Mouse (Mus musculus) right cerebral cortex, postnatal 36 days (tissue): ENCODE measurements around the gene Mrps31.
A peak's percentile ranks its signal among the peaks of the same experiment; 100 is the strongest.

ENCODE experiments used
- DNase-seq, 2 experiments: peaks; one replicate each; pipeline ENCODE4 v3.0.0; 2022; ENCODE audit warnings: low spot score in 2 of 2, mixed read lengths in 1 of 2

Gene Mrps31

GRCm38 (mm10) chr8:22411282-22411702 lies at the start of gene Mrps31:
Mrps31 (plus strand) TSS chr8:22411361.
- peak; percentile 68 to 77 for DNase-seq

- no peak for DNase-seq
These were observed 34.9 kb upstream of the Mrps31 start for GRCm38 (mm10) chr8:22376311-22376710.

DNA sequence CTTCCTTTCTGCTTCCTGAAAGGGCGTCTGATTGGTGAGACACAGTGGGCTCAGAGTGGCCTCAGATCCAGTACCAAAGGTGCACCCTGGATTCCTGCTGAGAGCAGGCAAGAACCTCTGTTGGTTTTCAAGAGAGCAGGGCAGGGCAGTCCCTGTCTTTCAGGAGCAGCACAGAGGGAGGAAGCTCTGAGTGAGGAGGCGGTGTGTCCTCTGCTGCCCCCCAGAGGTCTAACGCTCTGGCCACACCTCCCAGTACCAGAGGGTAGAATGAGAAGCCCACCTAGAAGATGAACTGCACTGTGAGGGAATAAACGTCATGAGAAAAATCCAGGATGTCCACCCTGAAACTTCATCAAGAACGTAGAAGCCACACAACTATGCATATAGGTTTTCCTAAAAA lies 34.3 kb upstream of the Mrps31 start:
- DNase-seq, result no peak

DNA sequence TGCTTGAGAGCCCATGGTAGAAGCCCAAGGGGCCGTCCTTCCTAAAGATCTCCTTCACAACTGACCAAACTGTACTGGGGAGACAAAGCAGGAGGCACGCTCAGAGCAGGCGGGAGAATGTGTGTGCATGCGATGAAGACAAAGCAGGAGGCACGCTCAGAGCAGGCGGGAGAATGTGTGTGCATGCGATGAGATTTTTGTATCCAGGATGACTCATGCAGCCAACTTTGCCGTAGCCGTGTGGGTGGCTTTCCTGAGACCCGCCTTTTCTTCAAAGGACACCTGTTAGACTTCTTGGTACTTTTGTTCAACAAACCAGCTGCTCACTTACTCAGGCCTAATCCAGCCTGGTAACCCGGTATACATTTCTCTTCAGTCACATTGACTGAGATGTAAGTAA lies 30.2 kb upstream of the Mrps31 start:
- DNase-seq, result peak in 1 of 2 experiments; percentile 28

DNA sequence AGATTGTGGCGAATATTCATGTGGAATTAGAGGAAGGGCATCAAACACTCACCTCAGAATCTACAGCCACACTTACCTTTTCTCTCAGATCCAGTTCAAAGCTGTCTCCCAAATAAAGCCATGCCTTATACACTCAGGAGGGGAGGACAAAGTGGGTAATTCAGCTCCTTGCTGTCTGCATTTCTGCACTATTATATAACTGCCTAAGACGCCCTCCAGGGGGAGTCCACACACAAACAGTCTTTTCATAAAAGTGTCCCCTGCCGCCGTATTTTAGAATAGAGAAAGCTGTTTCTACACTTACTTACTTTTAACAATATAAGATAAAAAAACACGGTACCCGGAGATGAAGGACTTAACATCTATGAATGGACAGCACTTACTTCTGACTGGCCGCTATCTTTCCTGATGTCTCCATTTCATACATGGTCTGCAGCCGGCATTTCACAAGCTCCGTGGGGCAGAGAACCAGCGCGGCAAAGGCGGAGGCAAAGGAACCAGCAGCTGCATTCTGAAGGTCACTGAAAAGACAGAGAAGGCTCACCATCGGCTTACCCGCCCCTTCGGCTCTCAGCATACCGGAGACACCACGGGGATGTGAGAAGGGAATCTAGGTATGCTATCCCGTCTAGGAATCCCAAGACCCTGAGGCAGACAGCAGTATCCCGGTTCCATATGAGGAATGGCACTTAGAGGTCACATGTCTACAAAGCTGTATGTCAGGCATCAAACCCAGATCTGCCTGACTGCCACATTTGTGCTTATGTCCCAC lies 28.2 kb upstream of the Mrps31 start:
- DNase-seq, result no peak

GRCm38 (mm10) chr8:22385158-22385557 lies 26.0 kb upstream of the Mrps31 start:
- DNase-seq, result no peak

DNA sequence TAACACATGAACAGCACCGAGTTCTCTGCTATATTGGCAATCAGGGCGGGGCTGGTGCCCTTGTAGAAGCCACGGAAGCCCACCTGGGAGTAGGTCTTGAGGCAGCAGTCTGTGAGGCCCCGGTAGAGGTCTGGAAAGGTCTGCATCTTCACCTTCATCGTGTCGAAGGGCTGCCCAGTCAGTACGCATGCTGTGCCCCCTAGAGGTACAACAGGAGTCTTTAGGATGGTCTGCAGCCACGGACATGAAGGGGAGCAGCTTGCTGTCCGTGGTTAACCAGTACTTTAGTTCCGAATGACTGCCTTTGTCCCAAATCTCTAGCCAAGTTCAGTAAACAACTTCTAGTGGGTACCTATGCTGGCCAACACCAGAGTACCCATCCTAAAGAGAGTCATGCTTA lies 21.3 kb upstream of the Mrps31 start:
- no peak for DNase-seq

DNA sequence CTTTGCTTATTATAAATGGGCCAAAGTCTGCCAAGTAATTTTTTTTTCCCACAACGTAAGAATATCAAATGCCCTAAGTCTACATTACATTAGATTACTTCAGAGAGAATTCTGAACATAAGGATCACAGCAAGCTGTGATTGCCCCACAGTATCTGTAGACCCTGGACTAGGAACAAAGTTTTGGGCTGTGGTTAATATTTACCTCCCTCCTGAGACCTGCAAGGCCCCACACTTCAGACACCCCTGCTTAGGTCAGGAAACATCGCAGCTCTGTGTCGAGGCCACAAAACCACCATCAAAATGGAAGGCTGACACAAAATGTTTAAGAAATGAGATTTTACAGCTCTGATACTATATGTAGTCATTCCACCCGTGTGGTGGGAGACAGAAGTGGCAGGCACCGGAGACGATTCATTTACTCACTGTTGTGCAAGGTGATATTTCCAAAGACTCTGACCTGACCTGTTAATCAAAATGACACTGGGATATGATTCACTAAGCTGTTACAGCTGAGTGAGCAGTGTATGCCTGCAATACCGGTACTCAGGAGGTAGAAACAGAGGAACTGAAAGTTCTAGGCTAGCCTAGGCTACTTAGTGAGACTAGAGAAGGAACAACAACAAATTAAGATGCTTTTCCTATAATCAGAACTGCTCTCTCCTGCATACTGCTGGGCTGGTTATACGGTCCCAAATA lies 20.2 kb upstream of the Mrps31 start:
- no peak for DNase-seq

- no peak for DNase-seq
These were observed 16.7 kb upstream of the Mrps31 start for GRCm38 (mm10) chr8:22394471-22394870.

- DNase-seq, result no peak
These were observed 15.9 kb upstream of the Mrps31 start for GRCm38 (mm10) chr8:22395256-22395655.

DNA sequence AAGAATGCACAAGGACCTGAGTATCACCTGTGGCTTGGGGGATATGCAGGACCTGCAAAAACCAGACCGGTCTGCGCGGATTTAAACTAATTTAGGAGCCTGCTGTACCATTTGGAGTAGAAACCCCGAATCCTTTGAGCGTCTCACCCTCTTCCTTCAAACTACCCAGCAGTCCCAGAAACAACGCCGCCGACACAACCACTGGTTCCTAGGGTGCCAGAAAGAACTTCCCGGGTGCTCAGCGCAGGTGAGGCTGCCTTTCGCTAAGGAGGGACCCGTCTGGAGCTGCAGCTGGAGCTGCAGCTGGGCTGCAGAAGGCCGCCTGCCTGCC lies 13.4 kb upstream of the Mrps31 start:
- no peak for DNase-seq

- DNase-seq, result peak; percentile 77
These were observed 12.8 kb upstream of the Mrps31 start, which contains the start of gene Slc25a15 for GRCm38 (mm10) chr8:22398142-22398951. Slc25a15 (minus strand) TSS chr8:22398597.

DNA sequence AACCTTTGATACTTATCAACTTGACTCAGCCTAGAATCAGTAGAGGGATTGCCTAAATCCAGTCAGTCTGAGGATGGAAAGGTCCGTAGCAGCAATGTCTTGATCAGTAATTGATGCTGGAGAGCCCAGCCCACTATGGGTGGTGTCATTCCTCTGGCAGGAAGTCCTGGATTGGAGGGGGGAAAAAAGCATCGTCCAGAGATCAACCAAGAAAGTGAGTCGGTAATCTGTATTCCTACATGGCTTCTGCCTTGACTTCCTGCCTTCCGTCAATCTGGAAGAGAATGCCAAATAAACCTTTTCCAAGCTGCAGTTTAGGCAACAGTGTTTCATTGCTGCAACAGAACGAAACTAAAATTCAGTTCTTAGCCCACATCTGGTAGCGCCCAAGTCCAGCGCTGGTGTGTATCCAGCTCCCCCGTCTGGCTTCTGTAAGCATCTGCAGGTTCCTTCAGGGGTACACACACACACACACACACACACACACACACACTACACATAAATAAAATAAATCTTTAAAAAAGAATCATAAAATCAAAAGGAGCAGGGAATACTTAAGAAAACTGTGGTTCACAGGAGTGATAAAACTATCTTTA lies 11.8 kb upstream of the Mrps31 start:
- no peak for DNase-seq

GRCm38 (mm10) chr8:22400593-22400992 lies 10.6 kb upstream of the Mrps31 start:
- DNase-seq, result no peak

DNA sequence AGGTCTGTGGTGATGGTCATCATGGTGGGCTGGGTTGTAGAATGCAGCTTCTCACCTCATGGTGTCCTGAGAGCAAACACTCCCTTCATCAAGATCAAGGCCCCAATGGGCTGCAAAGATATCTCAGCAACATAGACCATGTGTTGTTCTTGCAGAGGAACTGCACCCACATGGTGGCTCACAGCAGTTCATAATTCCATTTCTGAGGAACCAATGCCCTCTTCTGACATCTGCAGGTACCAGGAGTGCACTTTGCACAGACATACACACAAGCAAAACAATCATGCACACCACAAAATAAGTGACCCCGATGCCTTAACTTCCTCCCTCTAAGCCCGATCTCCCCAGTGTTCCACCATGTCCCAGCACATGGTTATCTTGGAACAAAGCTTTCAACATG lies 7.9 kb upstream of the Mrps31 start:
- DNase-seq, result no peak

DNA sequence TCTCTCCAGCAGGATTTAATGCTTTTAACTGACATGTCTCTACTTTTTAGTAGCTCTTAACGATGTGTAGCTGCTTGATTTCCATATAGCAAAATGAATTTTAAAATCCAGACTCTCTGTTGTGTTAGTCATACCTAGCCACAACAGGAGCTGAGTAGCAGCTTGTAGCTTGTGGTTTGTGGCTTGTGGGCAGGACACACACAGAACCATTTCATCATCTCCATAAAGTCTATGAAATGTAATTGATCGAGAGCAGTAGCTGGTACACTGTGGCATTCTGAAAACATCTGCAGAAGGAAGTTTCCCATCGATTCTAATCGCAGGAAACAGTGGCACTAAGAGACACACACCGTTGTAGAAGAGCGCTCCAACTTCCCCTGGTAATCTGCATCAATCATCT lies 5.4 kb upstream of the Mrps31 start:
- DNase-seq, result no peak

- no peak for DNase-seq
These were observed 376 bp upstream of the Mrps31 start for GRCm38 (mm10) chr8:22410688-22411281.

- no peak for DNase-seq
These were observed 810 bp downstream of the Mrps31 start for GRCm38 (mm10) chr8:22411971-22412370.
